Mouse (Mus musculus): ENCODE results near the gene Myod1.

GRCm38 (mm10) chr7:46387430-46387829, 11.2 kb downstream of the Myod1 start:
- TF ChIP-seq EP300 (IDR thresholded peaks at IDR 0.05; ENCODE audit: low read depth) (no peak), CTCF (IDR thresholded peaks at IDR 0.05; ENCODE audit: low read depth) (no peak)
